Comparison of ENCODE assay signal across 9 mouse cellular contexts in genomic region chr10:78480954-78481927, GRCm38 (mm10). TPM values are rescaled to one million over a fixed set of nuclear protein-coding genes. Genes with fewer than 3 reads are reported as not detected.
DNase-seq lines count a peak whose midpoint lies in the region; ATAC-seq and TF ChIP-seq lines count a peak whose summit lies in the region.
"Had no signal": no experiment of that assay in that cellular context is flagged by ENCODE, and none has a peak within 500 bp of the region (broad histone marks: within the 10 kb centered on the region; RNA-seq: fewer than 3 reads in every experiment).

No protein-coding gene starts in this region.

- 37% methylated on average over 21 of the region's 21 CpGs for WGBS in heart, embryonic 13.5 days
- WGBS in hindbrain, embryonic 11.5 days: 38% methylated on average over 21 of the region's 21 CpGs

- H3K27me3 ChIP-seq in heart, embryonic 13.5 days (replicated peaks): peaks cover 24% of the 10 kb centered on the region
- no peaks in the 10 kb centered on the region for H3K27me3 ChIP-seq in MEL (ENCODE audit: control insufficient read depth in 1 of 2, insufficient read depth in 2 of 2, low read length in 2 of 2)
- H3K27me3 ChIP-seq in hindbrain, embryonic 11.5 days (ENCODE audit: control insufficient read depth, insufficient read depth, low read length): peaks cover 4% of the 10 kb centered on the region

- TF ChIP-seq CTCF in MEL (IDR thresholded peaks at IDR 0.05 in 2 of 3, conservative IDR thresholded peaks at IDR 0.05 in 1 of 3; ENCODE audit: control insufficient read depth in 1 of 3, insufficient read depth in 1 of 3, low read depth in 2 of 3, low read length in 3 of 3, poor library complexity in 1 of 3, severe bottlenecking in 1 of 3): no peak; a peak in 1 of 6 replicates

- H3K4me3 ChIP-seq in heart, embryonic 13.5 days: peak overlapping the region; percentile 63
- peak overlapping the region; percentile 69 to 71 for H3K4me3 ChIP-seq in MEL (ENCODE audit: control insufficient read depth in 1 of 2, insufficient read depth in 1 of 2, low read depth in 2 of 2, low read length in 2 of 2)
- peak overlapping the region; percentile 43 for H3K4me3 ChIP-seq in hindbrain, embryonic 11.5 days (ENCODE audit: low read depth, low read length)
- H3K4me3 ChIP-seq: myocyte had no signal

- peak overlapping the region; percentile 78 for H3K9ac ChIP-seq in heart, embryonic 13.5 days
- H3K9ac ChIP-seq in MEL (ENCODE audit: control insufficient read depth, low read depth, low read length, poor library complexity, severe bottlenecking): peak overlapping the region; percentile 83
- peak overlapping the region; percentile 28; the same call in 1 of the 2 replicates for H3K9ac ChIP-seq in hindbrain, embryonic 11.5 days (ENCODE audit: low read depth, low read length)

- H3K9me3 ChIP-seq in heart, embryonic 13.5 days: no peaks in the 10 kb centered on the region
- H3K9me3 ChIP-seq in MEL (replicated peaks; ENCODE audit: insufficient read depth, low read length): no peaks in the 10 kb centered on the region
- H3K9me3 ChIP-seq in hindbrain, embryonic 11.5 days (ENCODE audit: control insufficient read depth, low read length): no peaks in the 10 kb centered on the region

- H3K27ac ChIP-seq in heart, embryonic 13.5 days (replicated peaks): no peak overlapping the region
- peak overlapping the region; percentile 96 for H3K27ac ChIP-seq in MEL (ENCODE audit: control insufficient read depth, low read depth, low read length)
- H3K27ac ChIP-seq in hindbrain, embryonic 11.5 days (ENCODE audit: low read depth, low read length): no peak overlapping the region

- no peak for DNase-seq in heart, postnatal 4 days
- DNase-seq in MEL (ENCODE audit: low read depth, low spot score): peak; percentile 89
- peak; percentile 14 for DNase-seq in hindbrain, embryonic 11.5 days (ENCODE audit: low spot score)
- DNase-seq in left cerebral cortex, postnatal 10 days (ENCODE audit: extremely low spot score in 1 of 2, low spot score in 2 of 2): no peak
- no peak for DNase-seq in adrenal gland, adult (ENCODE audit: inconsistent age in 2 of 2, low spot score in 1 of 2)
- DNase-seq in gastrocnemius, adult 8-10 months (ENCODE audit: low spot score in 2 of 2): no peak

- no peak; a peak in 2 of 4 replicates for TF ChIP-seq POLR2A in MEL (IDR thresholded peaks at IDR 0.05; ENCODE audit: control insufficient read depth in 1 of 2, insufficient read depth in 1 of 2, low read depth in 1 of 2, low read length in 2 of 2, poor library complexity in 1 of 2)

- H3K4me1 ChIP-seq in heart, embryonic 13.5 days: peaks cover 6% of the 10 kb centered on the region
- H3K4me1 ChIP-seq in MEL (ENCODE audit: control insufficient read depth in 1 of 2, insufficient read depth in 2 of 2, low read length in 2 of 2): peaks cover 2 to 33% of the 10 kb centered on the region in 2 experiments; a peak in 3 of 4 replicates
- no peaks in the 10 kb centered on the region for H3K4me1 ChIP-seq in hindbrain, embryonic 11.5 days (replicated peaks; ENCODE audit: control insufficient read depth, insufficient read depth, low read length)

- no peak for ATAC-seq in heart, embryonic 13.5 days (ENCODE audit: extremely low read depth, insufficient number of reproducible peaks, low FRiP score, low TSS enrichment)
- peak; percentile 32 for ATAC-seq in hindbrain, embryonic 11.5 days (ENCODE audit: low FRiP score)
- ATAC-seq in megakaryocyte progenitor cell, adult 5-6 weeks (replicated peaks; ENCODE audit: poor library complexity): peak; percentile 32

- no peak for TF ChIP-seq RAD21 in MEL (IDR thresholded peaks at IDR 0.05; ENCODE audit: low read depth, low read length)

- peak; percentile 13 to 84; a peak in 2 of 4 replicates for TF ChIP-seq EP300 in MEL (IDR thresholded peaks at IDR 0.05; ENCODE audit: low read depth in 1 of 2, low read length in 2 of 2)

- intact Hi-C loops in left cerebral cortex, postnatal 10 days (cut with DNase I): no loop called here

- no peaks in the 10 kb centered on the region for H3K36me3 ChIP-seq in heart, embryonic 13.5 days
- peaks cover 0 to 14% of the 10 kb centered on the region in 2 experiments; a peak in 2 of 4 replicates for H3K36me3 ChIP-seq in MEL (ENCODE audit: control insufficient read depth in 1 of 2, insufficient read depth in 2 of 2, low read length in 2 of 2)
- H3K36me3 ChIP-seq in hindbrain, embryonic 11.5 days (ENCODE audit: control insufficient read depth, insufficient read depth, low read length): no peaks in the 10 kb centered on the region

- no peaks in the 10 kb centered on the region; the same call in 1 of the 2 replicates for H3K79me2 ChIP-seq in MEL (ENCODE audit: control insufficient read depth, insufficient read depth, low read length, poor library complexity)

- H3K4me2 ChIP-seq in heart, embryonic 13.5 days: peak overlapping the region; percentile 97
- H3K4me2 ChIP-seq in hindbrain, embryonic 11.5 days (replicated peaks; ENCODE audit: low read depth, low read length): peak overlapping the region; percentile 81

TF ChIP-seq in MEL, 35 proteins besides CTCF, POLR2A, EP300 and RAD21 (continues in another document):
- TF ChIP-seq CHD2 (IDR thresholded peaks at IDR 0.05; ENCODE audit: low read length) (no peak), GATA1 (IDR thresholded peaks at IDR 0.05; ENCODE audit: low read depth, low read length) (no peak), GABPA (IDR thresholded peaks at IDR 0.05; ENCODE audit: low read depth, low read length) (no peak), ZKSCAN1 (IDR thresholded peaks at IDR 0.05; ENCODE audit: low read depth, low read length) (no peak), KAT2A (conservative IDR thresholded peaks at IDR 0.05; ENCODE audit: low read depth, low read length) (no peak), SIN3A (IDR thresholded peaks at IDR 0.05; ENCODE audit: low read length) (peak; percentile 56), HCFC1 (IDR thresholded peaks at IDR 0.05; ENCODE audit: low read depth, low read length) (no peak), TAL1 (IDR thresholded peaks at IDR 0.05; ENCODE audit: low read length) (no peak), USF1 (IDR thresholded peaks at IDR 0.05; ENCODE audit: low read depth, low read length) (no peak), POLR2AphosphoS2 (IDR thresholded peaks at IDR 0.05; ENCODE audit: low read length) (0 out of 2 replicates have a peak, but pooled peaks have one; percentile 14), MAFK (IDR thresholded peaks at IDR 0.05; ENCODE audit: borderline replicate concordance, low read depth, low read length) (no peak), NRF1 (IDR thresholded peaks at IDR 0.05; ENCODE audit: insufficient read depth, low read depth, low read length, poor library complexity, severe bottlenecking) (no peak), MYC (IDR thresholded peaks at IDR 0.05; ENCODE audit: low read depth, low read length) (peak; percentile 38; the same call in 1 of the 2 replicates), ETS1 (IDR thresholded peaks at IDR 0.05; ENCODE audit: low read depth, low read length) (0 out of 2 replicates have a peak, but pooled peaks have one; percentile 32), BHLHE40 (IDR thresholded peaks at IDR 0.05; ENCODE audit: borderline replicate concordance, low read depth, low read length) (no peak), TBP (IDR thresholded peaks at IDR 0.05; ENCODE audit: low read depth, low read length) (peak; percentile 83; the same call in 1 of the 2 replicates), JUND (IDR thresholded peaks at IDR 0.05; ENCODE audit: low read depth, low read length) (no peak), NELFE (IDR thresholded peaks at IDR 0.05; ENCODE audit: low read depth, low read length) (peak; percentile 38; the same call in 1 of the 2 replicates), TCF12 (IDR thresholded peaks at IDR 0.05; ENCODE audit: low read depth, low read length) (peak; percentile 25; the same call in 1 of the 2 replicates), RCOR1 (IDR thresholded peaks at IDR 0.05; ENCODE audit: low read depth, low read length) (peak; percentile 43; the same call in 1 of the 2 replicates)

RNA-seq across cellular contexts. Expression of gene Pdxk, which starts 16.5 kb away (rescaled TPM):
- 5.6 and 5.8 TPM in 2 replicates for polyA plus RNA-seq in heart, embryonic 13.5 days (2015; fragmentation: Nextera tagmentation; extraction: Ambion mirVana)
- total RNA-seq in heart, postnatal 4 days (2021): 1 to 10 TPM; 6.8 to 8.5 TPM
- 23.0 and 28.7 TPM in 2 replicates for total RNA-seq in MEL (2012; rRNA removed)
- 10 to 100 TPM in 1 of 2 experiments, not detected in 1; 29.3 TPM for polyA plus RNA-seq in MEL (2012; ENCODE audit: insufficient read depth in 1 of 2, insufficient read length in 2 of 2, low read depth in 1 of 2, low replicate concordance in 2 of 2, missing spikeins in 1 of 2)
- 6.8 TPM in 2 replicates for polyA plus RNA-seq in hindbrain, embryonic 11.5 days (2014; fragmentation: Nextera tagmentation; extraction: Ambion mirVana)
- total RNA-seq in megakaryocyte progenitor cell, adult 5-6 weeks (2015): 24.7 and 28.1 TPM in 2 replicates
- total RNA-seq in megakaryocyte progenitor cell, adult 5-6 weeks (2017): 18.8 and 19.9 TPM in 2 replicates
- 10 to 100 TPM; 65.2 to 67.6 TPM for total RNA-seq in left cerebral cortex, postnatal 10 days (2021)
- 1 to 10 TPM; 5.0 to 6.9 (median 6.3) TPM for total RNA-seq in gastrocnemius, adult 8-10 months (2022)

RNA-seq across cellular contexts. Expression of gene Olfr1358, which starts 36.0 kb away (rescaled TPM):
- polyA plus RNA-seq in heart, embryonic 13.5 days (2015; fragmentation: Nextera tagmentation; extraction: Ambion mirVana): not detected in 2 replicates
- not detected for total RNA-seq in heart, postnatal 4 days (2021)
- total RNA-seq in MEL (2012; rRNA removed): not detected in 2 replicates
- polyA plus RNA-seq in MEL (2012; ENCODE audit: insufficient read depth in 1 of 2, insufficient read length in 2 of 2, low read depth in 1 of 2, low replicate concordance in 2 of 2, missing spikeins in 1 of 2): not detected
- 0.15 TPM in 1 of 2 replicates, not detected in the other for polyA plus RNA-seq in hindbrain, embryonic 11.5 days (2014; fragmentation: Nextera tagmentation; extraction: Ambion mirVana)
- not detected in 2 replicates for total RNA-seq in megakaryocyte progenitor cell, adult 5-6 weeks (2015)
- not detected in 2 replicates for total RNA-seq in megakaryocyte progenitor cell, adult 5-6 weeks (2017)
- total RNA-seq in left cerebral cortex, postnatal 10 days (2021): not detected
- not detected for total RNA-seq in gastrocnemius, adult 8-10 months (2022)
- polyA plus RNA-seq: myocyte had no signal

RNA-seq across cellular contexts. Expression of gene Cstb, which starts 55.8 kb away (rescaled TPM):
- polyA plus RNA-seq in heart, embryonic 13.5 days (2015; fragmentation: Nextera tagmentation; extraction: Ambion mirVana): 98.8 and 114 TPM in 2 replicates
- total RNA-seq in heart, postnatal 4 days (2021): 10 to 100 TPM; 42.8 to 45.3 TPM
- total RNA-seq in MEL (2012; rRNA removed): 71.1 and 76.7 TPM in 2 replicates
- 10 to 100 TPM in 1 of 2 experiments, not detected in 1; 71.9 TPM for polyA plus RNA-seq in MEL (2012; ENCODE audit: insufficient read depth in 1 of 2, insufficient read length in 2 of 2, low read depth in 1 of 2, low replicate concordance in 2 of 2, missing spikeins in 1 of 2)
- 115 and 117 TPM in 2 replicates for polyA plus RNA-seq in hindbrain, embryonic 11.5 days (2014; fragmentation: Nextera tagmentation; extraction: Ambion mirVana)
- 48.9 and 56.0 TPM in 2 replicates for total RNA-seq in megakaryocyte progenitor cell, adult 5-6 weeks (2015)
- total RNA-seq in megakaryocyte progenitor cell, adult 5-6 weeks (2017): 41.9 and 51.4 TPM in 2 replicates
- total RNA-seq in left cerebral cortex, postnatal 10 days (2021): 10 to 100 TPM; 33.8 to 37.4 TPM
- total RNA-seq in gastrocnemius, adult 8-10 months (2022): 10 to 100 TPM in 3 of 4 experiments, 1 to 10 TPM in 1; 7.8 to 12.6 (median 11.0) TPM

Comparison
In these comparisons a context has a peak if more than half of its experiments do, and no peak if none do; other contexts are left out.
1. H3K9ac ChIP-seq: peak in every context shown above with its lines; median percentile 83 in MEL; 78 in heart, embryonic 13.5 days; 28 in hindbrain, embryonic 11.5 days.
2. DNase-seq: peak in MEL (single experiment) and hindbrain, embryonic 11.5 days (single experiment); none in heart, postnatal 4 days (single experiment), left cerebral cortex, postnatal 10 days (0 of 2), adrenal gland, adult (0 of 2) and gastrocnemius, adult 8-10 months (0 of 2).
3. Peak in every context shown above with its lines, with median percentiles within 50 percentile points of each other: H3K4me3 ChIP-seq.